In the genomic region with DNA sequence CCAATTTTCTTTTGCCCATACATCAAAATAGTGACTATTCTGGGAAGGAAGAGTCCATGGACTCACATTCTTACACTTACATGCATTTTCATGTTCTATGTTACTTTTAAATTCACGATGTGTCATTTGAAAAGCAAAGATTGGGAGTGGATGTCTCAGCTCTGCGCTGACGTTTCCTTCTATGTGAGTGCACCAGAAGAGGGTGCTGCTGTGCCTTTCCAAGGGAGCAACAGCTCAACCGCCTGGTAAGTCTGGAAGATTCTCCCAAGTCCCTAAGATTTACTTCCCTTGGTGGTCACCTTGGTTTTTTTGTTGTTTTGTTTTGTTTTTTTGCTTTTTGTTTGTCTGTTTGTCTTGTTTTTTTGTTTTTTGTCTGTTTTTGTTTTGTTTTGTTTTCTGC, we compare ENCODE assay signal across 9 mouse cellular contexts. TPM values are rescaled to one million over a fixed set of nuclear protein-coding genes. Genes with fewer than 3 reads are reported as not detected.
DNase-seq lines count a peak whose midpoint lies in the region; ATAC-seq and TF ChIP-seq lines count a peak whose summit lies in the region.
"Had no signal": no experiment of that assay in that cellular context is flagged by ENCODE, and none has a peak within 500 bp of the region (broad histone marks: within the 10 kb centered on the region; RNA-seq: fewer than 3 reads in every experiment).

No protein-coding gene starts in this region.

- no peak overlapping the region for H3K27ac ChIP-seq in intestine, postnatal 0 days (ENCODE audit: low read depth, low read length)
- H3K27ac ChIP-seq in intestine, embryonic 16.5 days (ENCODE audit: low read length) = no peak overlapping the region
- no peak overlapping the region for H3K27ac ChIP-seq in forebrain, embryonic 13.5 days
- H3K27ac ChIP-seq in intestine, embryonic 15.5 days = no peak overlapping the region
- H3K27ac ChIP-seq: neural tube, embryonic 12.5 days had no signal

- DNase-seq in 3T3-L1 (ENCODE audit: low read depth, low spot score) (peak; percentile 71), ES-CJ7 (ENCODE audit: low read depth, low spot score) (peak; percentile 45)
- DNase-seq in left cerebral cortex, postnatal 4 days = peak; percentile 50
- DNase-seq in right cerebral cortex, postnatal 4 days = peak; percentile 75

- 11% methylated on average over 4 of the region's 4 CpGs for WGBS in intestine, postnatal 0 days
- 9% methylated on average over 4 of the region's 4 CpGs for WGBS in intestine, embryonic 16.5 days
- WGBS in forebrain, embryonic 13.5 days = 9% methylated on average over 4 of the region's 4 CpGs
- WGBS in intestine, embryonic 15.5 days = 10% methylated on average over 4 of the region's 4 CpGs

- H3K4me2 ChIP-seq in intestine, postnatal 0 days (replicated peaks; ENCODE audit: low read depth) = no peak overlapping the region
- no peak overlapping the region for H3K4me2 ChIP-seq in intestine, embryonic 16.5 days (ENCODE audit: low read depth, low read length)
- H3K4me2 ChIP-seq in forebrain, embryonic 13.5 days = no peak overlapping the region
- H3K4me2 ChIP-seq in intestine, embryonic 15.5 days (replicated peaks) = no peak overlapping the region
- H3K4me2 ChIP-seq: neural tube, embryonic 12.5 days had no signal

- intact Hi-C loops in left cerebral cortex, postnatal 4 days (cut with DNase I) = loop anchor here (5.0 kb wide), 2 partner anchors 1427 to 1577 kb away; no protein-coding TSS in a partner anchor

- no peaks in the 10 kb centered on the region for H3K36me3 ChIP-seq in intestine, postnatal 0 days (ENCODE audit: control insufficient read depth, insufficient read depth)
- H3K36me3 ChIP-seq in intestine, embryonic 16.5 days (ENCODE audit: control insufficient read depth, insufficient read depth, low read length) = no peaks in the 10 kb centered on the region
- no peaks in the 10 kb centered on the region for H3K36me3 ChIP-seq in forebrain, embryonic 13.5 days (ENCODE audit: poor library complexity, severe bottlenecking)
- H3K36me3 ChIP-seq in intestine, embryonic 15.5 days = no peaks in the 10 kb centered on the region
- H3K36me3 ChIP-seq: neural tube, embryonic 12.5 days had no signal

- no peaks in the 10 kb centered on the region for H3K9me3 ChIP-seq in intestine, postnatal 0 days (ENCODE audit: control insufficient read depth)
- H3K9me3 ChIP-seq in intestine, embryonic 16.5 days (ENCODE audit: control insufficient read depth, low read length) = no peaks in the 10 kb centered on the region
- H3K9me3 ChIP-seq in forebrain, embryonic 13.5 days (replicated peaks) = no peaks in the 10 kb centered on the region
- no peaks in the 10 kb centered on the region for H3K9me3 ChIP-seq in intestine, embryonic 15.5 days
- H3K9me3 ChIP-seq: neural tube, embryonic 12.5 days had no signal

- no peak overlapping the region for H3K9ac ChIP-seq in intestine, postnatal 0 days (ENCODE audit: low read depth, low read length)
- no peak overlapping the region for H3K9ac ChIP-seq in intestine, embryonic 16.5 days (ENCODE audit: low read depth, low read length)
- H3K9ac ChIP-seq in forebrain, embryonic 13.5 days = no peak overlapping the region
- H3K9ac ChIP-seq in intestine, embryonic 15.5 days = no peak overlapping the region
- H3K9ac ChIP-seq: neural tube, embryonic 12.5 days had no signal

- no peaks in the 10 kb centered on the region for H3K4me1 ChIP-seq in intestine, postnatal 0 days (replicated peaks; ENCODE audit: control insufficient read depth, insufficient read depth, low read length)
- H3K4me1 ChIP-seq in intestine, embryonic 16.5 days (ENCODE audit: control insufficient read depth, insufficient read depth, low read length) = no peaks in the 10 kb centered on the region
- no peaks in the 10 kb centered on the region for H3K4me1 ChIP-seq in forebrain, embryonic 13.5 days
- no peaks in the 10 kb centered on the region for H3K4me1 ChIP-seq in intestine, embryonic 15.5 days (replicated peaks)
- H3K4me1 ChIP-seq: neural tube, embryonic 12.5 days had no signal

- ATAC-seq in intestine, postnatal 0 days = no peak
- no peak for ATAC-seq in intestine, embryonic 16.5 days
- peak; percentile 77 for ATAC-seq in forebrain, embryonic 13.5 days
- ATAC-seq in intestine, embryonic 15.5 days = no peak

- H3K27me3 ChIP-seq in intestine, postnatal 0 days (replicated peaks; ENCODE audit: control insufficient read depth, insufficient read depth, low read length) = no peaks in the 10 kb centered on the region
- no peaks in the 10 kb centered on the region for H3K27me3 ChIP-seq in intestine, embryonic 16.5 days (replicated peaks; ENCODE audit: control insufficient read depth, insufficient read depth, low read length)
- H3K27me3 ChIP-seq in forebrain, embryonic 13.5 days = peaks cover 4% of the 10 kb centered on the region; the same call in 1 of the 2 replicates
- H3K27me3 ChIP-seq in intestine, embryonic 15.5 days (replicated peaks) = no peaks in the 10 kb centered on the region

- peak; percentile 86 for TF ChIP-seq CTCF in intestine, postnatal 0 days (IDR thresholded peaks at IDR 0.05; ENCODE audit: low read depth)

- H3K4me3 ChIP-seq in intestine, postnatal 0 days (ENCODE audit: low read depth, low read length) = no peak overlapping the region
- no peak overlapping the region for H3K4me3 ChIP-seq in intestine, embryonic 16.5 days (ENCODE audit: low read length)
- no peak overlapping the region for H3K4me3 ChIP-seq in forebrain, embryonic 13.5 days
- no peak overlapping the region for H3K4me3 ChIP-seq in intestine, embryonic 15.5 days (replicated peaks)
- H3K4me3 ChIP-seq: neural tube, embryonic 12.5 days had no signal

RNA-seq across cellular contexts. Expression of a gene that starts 6.1 kb away (rescaled TPM):
- 3.1 and 3.8 TPM in 2 replicates for polyA plus RNA-seq in intestine, postnatal 0 days (2015; fragmentation: Nextera tagmentation; extraction: Ambion mirVana)
- 2.5 and 3.4 TPM in 2 replicates for polyA plus RNA-seq in intestine, embryonic 16.5 days (2015; fragmentation: Nextera tagmentation; extraction: Ambion mirVana)
- polyA plus RNA-seq in forebrain, embryonic 13.5 days (2015; fragmentation: Nextera tagmentation; extraction: Ambion mirVana) = 1.1 and 1.3 TPM in 2 replicates
- total RNA-seq in left cerebral cortex, postnatal 4 days (2021) = 10 to 100 TPM; 27.4 to 31.8 TPM
- polyA plus RNA-seq in intestine, embryonic 15.5 days (2015; fragmentation: Nextera tagmentation; extraction: Ambion mirVana) = 2.5 TPM in 2 replicates
